Comparison of ENCODE assay signal across 9 mouse cellular contexts in genomic region chr10:3715302-3715943, GRCm38 (mm10). TPM values are rescaled to one million over a fixed set of nuclear protein-coding genes. Genes with fewer than 3 reads are reported as not detected.
A peak's percentile ranks its signal among the peaks of the same experiment; 100 is the strongest.
DNase-seq lines count a peak whose midpoint lies in the region.
"Had no signal": no experiment of that assay in that cellular context is flagged by ENCODE, and none has a peak within 500 bp of the region (broad histone marks: within the 10 kb centered on the region; RNA-seq: fewer than 3 reads in every experiment).

No protein-coding gene starts in this region.

- peak; percentile 27 to 39 for DNase-seq in heart, adult 9 months (ENCODE audit: low spot score in 2 of 2)
- no peak for DNase-seq in heart, postnatal 4 days
- DNase-seq in left cerebral cortex, postnatal 4 days, result peak; percentile 79
- DNase-seq in left cerebral cortex, adult 11 months (ENCODE audit: low spot score), result no peak
- peak; percentile 59 for DNase-seq in cerebellum, adult 9-11 months
- DNase-seq in heart, postnatal 10 days, result peak; percentile 32 to 46
- DNase-seq in retina, postnatal 1 day, result no peak
- DNase-seq: kidney, adult 8-10 months; thymus, postnatal 14 days had no signal

- intact Hi-C loops in left cerebral cortex, postnatal 4 days (cut with DNase I), result no loop called here
- intact Hi-C loops in heart, postnatal 10 days (cut with DNase I), result no loop called here

RNA-seq across cellular contexts. Expression of gene Plekhg1, which starts 24.7 kb away (rescaled TPM):
- 10 to 100 TPM; 22.1 to 22.7 TPM for total RNA-seq in heart, postnatal 4 days (2021)
- 10 to 100 TPM; 13.2 to 16.0 TPM for total RNA-seq in left cerebral cortex, postnatal 4 days (2021)
- total RNA-seq in heart, postnatal 10 days (2021), result 10 to 100 TPM; 23.3 to 23.4 TPM

Comparison
In these comparisons a context has a peak if more than half of its experiments do, and no peak if none do; other contexts are left out.
1. DNase-seq: peak in heart, adult 9 months (2 of 2), left cerebral cortex, postnatal 4 days (single experiment), cerebellum, adult 9-11 months (single experiment) and heart, postnatal 10 days (2 of 2); none in heart, postnatal 4 days (single experiment), left cerebral cortex, adult 11 months (single experiment) and retina, postnatal 1 day (single experiment).